Mouse (Mus musculus): ENCODE measurements around the gene Kat8. TPM values are rescaled to one million over a fixed set of nuclear protein-coding genes. Genes with fewer than 3 reads are reported as not detected.

The Kat8 gene
- total RNA-seq, 2 experiments from 2014 or later: 28.1 to 31.1 TPM

Other genes starting within 250 kb of the Kat8 start
- 10 to 100 TPM; 87.2 to 94.3 TPM for gene Bcl7c, start 203.6 kb upstream of the Kat8 start, total RNA-seq (2021)
- gene Ctf1, start 199.8 kb upstream of the Kat8 start, total RNA-seq (2021): 1 to 10 TPM; 5.3 to 6.5 TPM
- not detected for gene Ctf2, start 180.3 kb upstream of the Kat8 start, total RNA-seq (2021)
- 100 to 1,000 TPM; 143 to 148 TPM for gene Fbxl19, start 168.0 kb upstream of the Kat8 start, total RNA-seq (2021)
- 10 to 100 TPM; 14.2 to 15.1 TPM for gene Orai3, start 142.7 kb upstream of the Kat8 start, total RNA-seq (2021)
- gene Setd1a, start 135.8 kb upstream of the Kat8 start, total RNA-seq (2021): 10 to 100 TPM; 46.2 to 47.4 TPM
- 1 to 10 TPM; 2.2 to 3.1 TPM for gene Gm49388, start 126.9 kb upstream of the Kat8 start, total RNA-seq (2021)
- 1 to 10 TPM; 3.3 to 5.8 TPM for gene Hsd3b7, start 111.9 kb upstream of the Kat8 start, total RNA-seq (2021)
- gene Stx4a, start 88.2 kb upstream of the Kat8 start, total RNA-seq (2021): 10 to 100 TPM; 34.5 to 40.0 TPM
- 100 to 1,000 TPM; 193 to 215 TPM for gene Stx1b, start 88.0 kb upstream of the Kat8 start, total RNA-seq (2021)
- 10 to 100 TPM; 36.3 to 38.0 TPM for gene Zfp646, start 36.3 kb upstream of the Kat8 start, total RNA-seq (2021)
- 10 to 100 TPM; 33.1 to 36.4 TPM for gene Zfp668, start 35.7 kb upstream of the Kat8 start, total RNA-seq (2021)
- under 1 TPM; 0.54 to 0.90 TPM for gene Prss53, start 21.5 kb upstream of the Kat8 start, total RNA-seq (2021)
- not detected for gene Gm21974, start 17.1 kb upstream of the Kat8 start, total RNA-seq (2021)
- gene Vkorc1, start 16.9 kb upstream of the Kat8 start, total RNA-seq (2021): 10 to 100 TPM; 27.4 to 28.2 TPM
- 10 to 100 TPM; 39.2 to 43.5 TPM for gene Bckdk, start 8.4 kb upstream of the Kat8 start, total RNA-seq (2021)
- 1 to 10 TPM in 1 of 2 experiments, under 1 TPM in 1; 0.54 to 1.6 TPM for gene Prss8, start 17.6 kb downstream of the Kat8 start, total RNA-seq (2021)
- gene Prss36, start 34.2 kb downstream of the Kat8 start, total RNA-seq (2021): 10 to 100 TPM; 13.5 to 15.5 TPM
- 100 to 1,000 TPM; 504 to 524 TPM for gene Fus, start 54.9 kb downstream of the Kat8 start, total RNA-seq (2021)
- gene Pycard, start 81.4 kb downstream of the Kat8 start, total RNA-seq (2021): 1 to 10 TPM; 2.4 to 3.3 TPM
- gene Trim72, start 91.4 kb downstream of the Kat8 start, total RNA-seq (2021): under 1 TPM; 0.26 to 0.56 TPM
- 1 to 10 TPM; 2.1 to 2.2 TPM for gene Itgam, start 150.1 kb downstream of the Kat8 start, total RNA-seq (2021)
- gene Gm49368, start 150.2 kb downstream of the Kat8 start, total RNA-seq (2021): not detected
- under 1 TPM; 0.44 to 0.48 TPM for gene Itgax, start 217.0 kb downstream of the Kat8 start, total RNA-seq (2021)
- under 1 TPM; 0.22 to 0.66 TPM for gene Itgad, start 241.9 kb downstream of the Kat8 start, total RNA-seq (2021)

Data from left cerebral cortex, postnatal 4 days (tissue).